Mouse (Mus musculus) macrophage (primary cell): ENCODE data around the gene Rbm19. TPM values are rescaled to one million over a fixed set of nuclear protein-coding genes. Genes with fewer than 3 reads are reported as not detected.

Experiments
- H3K27ac ChIP-seq: fragments of 350-480 bp; formaldehyde crosslinking; 2 replicates; pipeline ENCODE4 v1.9.0; 2021
- H3K36me3 ChIP-seq: fragments of 350-480 bp; formaldehyde crosslinking; 2 replicates; pipeline ENCODE4 v1.9.0; 2021; ENCODE audit errors: inconsistent target
- H3K4me3 ChIP-seq: fragments of 350-480 bp; formaldehyde crosslinking; 2 replicates; pipeline ENCODE4 v1.9.0; 2021; ENCODE audit errors: inconsistent target
- H3K79me2 ChIP-seq: fragments of 350-480 bp; formaldehyde crosslinking; 2 replicates; pipeline ENCODE4 v1.9.0; 2021; ENCODE audit errors: inconsistent target
- WGBS: methylation state at CpG from one replicate; pipeline ENCODE4 v1.1.7; 2026; ENCODE audit warnings: inconsistent platforms; ENCODE audit not compliant: missing documents; 5-methylcytosine and 5-hydroxymethylcytosine counted together
- polyA plus RNA-seq: library from polyadenylated mRNA; stranded (reverse); fragments of 250-400 nt; gene quantifications from 3 replicates; pipeline ENCODE4 v1.2.4, GENCODE M21; 2018; ENCODE audit warnings: inconsistent platforms

Gene Rbm19
- polyA plus RNA-seq, 1 experiment from 2014 or later = 19.3 TPM

GRCm38 (mm10) chr5:120228613-120229409 lies 112.5 kb downstream of the Rbm19 start:
- Histone ChIP-seq H3K4me3 (no peak overlapping the region), H3K79me2 (no peaks in the 10 kb centered on the region), H3K27ac (no peak overlapping the region), H3K36me3 (no peaks in the 10 kb centered on the region)
- 89% methylated on average over 20 of the region's 20 CpGs for whole genome bisulfite sequencing

DNA sequence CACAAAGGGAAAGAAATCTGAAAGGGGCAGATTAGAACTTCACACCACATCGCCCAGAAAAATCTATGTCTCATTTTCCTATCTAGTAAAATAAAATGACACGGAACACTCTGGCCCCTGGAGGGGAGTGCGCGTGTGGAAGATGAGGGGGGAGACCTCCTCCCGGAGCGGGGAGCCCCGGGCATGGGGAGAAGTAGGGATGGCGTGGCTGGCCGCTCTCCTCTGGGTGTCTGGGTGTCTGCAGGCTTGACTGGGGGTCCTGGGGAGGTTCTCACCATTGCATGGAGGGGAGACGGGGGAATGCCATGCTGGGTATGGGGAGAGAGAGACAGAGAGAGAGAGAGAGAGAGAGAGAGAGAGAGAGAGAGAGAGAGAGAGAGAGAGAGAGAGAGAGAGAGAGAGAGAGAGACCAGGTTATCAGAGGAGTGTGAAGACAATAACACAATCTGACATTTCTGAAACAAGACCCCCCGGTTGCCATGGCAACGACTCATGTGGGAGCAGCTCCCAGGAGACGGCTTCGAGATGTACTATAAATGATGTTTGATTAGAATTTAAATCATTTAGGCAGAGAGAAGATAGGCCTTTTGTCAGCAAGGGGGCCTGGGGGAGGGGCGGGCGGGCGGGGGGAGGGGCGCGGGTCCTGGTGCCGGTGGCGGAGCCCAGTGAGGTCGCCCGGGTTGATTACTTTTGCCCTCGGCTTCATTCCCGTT lies 115.3 kb downstream of the Rbm19 start:
- Histone ChIP-seq H3K27ac (no peak overlapping the region), H3K36me3 (no peaks in the 10 kb centered on the region)
- 29% methylated on average over 19 of the region's 25 CpGs for WGBS

DNA sequence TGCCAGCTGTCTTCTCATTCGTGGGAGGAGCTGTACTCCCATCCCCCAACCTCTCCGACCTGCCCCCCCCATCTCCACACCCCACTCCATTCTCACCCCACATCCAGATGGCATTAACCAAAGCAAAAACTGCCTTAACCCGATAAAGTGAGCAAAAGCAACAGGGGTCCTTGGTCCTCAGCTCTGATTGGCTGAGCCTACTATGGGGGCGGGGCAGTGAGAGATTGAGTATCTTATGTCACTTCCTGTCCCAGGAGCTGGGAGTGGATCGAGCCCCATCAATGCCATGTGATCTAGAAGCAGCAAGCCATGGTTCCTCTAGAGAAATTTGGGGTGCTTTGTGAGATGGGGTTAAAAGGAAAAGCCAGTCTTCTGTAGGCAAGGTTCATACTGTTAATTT lies 118.9 kb downstream of the Rbm19 start:
- 58% methylated on average over 5 of the region's 5 CpGs for WGBS
- H3K27ac ChIP-seq = no peak overlapping the region
- no peaks in the 10 kb centered on the region for H3K36me3 ChIP-seq
- no peaks in the 10 kb centered on the region for H3K79me2 ChIP-seq
- H3K4me3 ChIP-seq = no peak overlapping the region

More for the DNA sequence above, 115.3 kb downstream of the Rbm19 start:
- H3K79me2 ChIP-seq = no peaks in the 10 kb centered on the region
- no peak overlapping the region for H3K4me3 ChIP-seq

- Histone ChIP-seq H3K36me3 (no peaks in the 10 kb centered on the region), H3K4me3 (no peak overlapping the region), H3K79me2 (no peaks in the 10 kb centered on the region), H3K27ac (no peak overlapping the region)
- 82% methylated on average over 11 of the region's 11 CpGs for WGBS
Measured at GRCm38 (mm10) chr5:120235571-120235970, 119.3 kb downstream of the Rbm19 start.

DNA sequence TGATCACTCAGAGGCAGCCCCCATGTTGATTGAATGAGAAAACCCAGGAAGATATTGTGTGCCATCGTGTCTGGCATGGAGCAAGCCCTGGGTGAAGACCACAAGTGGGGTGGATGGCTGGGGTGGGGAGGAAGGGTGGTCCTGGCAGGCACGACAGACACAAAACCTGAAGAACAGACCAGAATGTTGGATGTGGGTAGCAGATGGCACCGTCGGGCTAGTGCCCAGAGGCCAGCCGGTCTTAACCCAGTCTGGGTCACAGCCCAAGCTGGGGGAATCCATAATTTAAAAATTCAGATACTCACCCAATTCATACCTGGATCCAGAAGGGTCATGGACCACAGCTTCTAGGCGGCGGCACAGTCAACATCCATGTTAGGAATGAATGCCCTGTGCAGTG lies 123.8 kb downstream of the Rbm19 start:
- Histone ChIP-seq H3K36me3 (no peaks in the 10 kb centered on the region), H3K4me3 (no peak overlapping the region), H3K27ac (no peak overlapping the region), H3K79me2 (no peaks in the 10 kb centered on the region)
- 83% methylated on average over 7 of the region's 7 CpGs for WGBS

DNA sequence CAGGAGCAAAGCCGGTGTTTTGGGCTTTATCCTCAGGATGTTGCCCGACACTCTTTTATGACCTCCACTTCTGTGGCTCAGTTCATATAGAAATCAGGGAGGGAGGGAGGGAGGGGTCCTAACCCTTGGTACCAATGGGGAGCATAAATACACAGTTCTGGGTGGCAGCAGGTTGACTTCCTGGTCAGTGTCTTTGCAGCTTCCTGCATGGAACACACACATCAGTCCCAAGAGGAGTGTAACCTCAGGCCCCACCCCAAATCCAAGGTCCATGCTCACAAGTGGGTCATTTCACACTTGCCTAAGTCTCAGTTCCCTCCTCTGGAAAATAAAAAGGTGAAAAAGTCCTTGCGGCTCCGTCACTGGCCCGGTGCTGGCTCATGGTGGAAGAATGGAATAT lies 129.1 kb downstream of the Rbm19 start:
- Histone ChIP-seq H3K4me3 (no peak overlapping the region), H3K79me2 (no peaks in the 10 kb centered on the region), H3K36me3 (no peaks in the 10 kb centered on the region), H3K27ac (no peak overlapping the region)
- whole genome bisulfite sequencing = 58% methylated on average over 5 of the region's 5 CpGs
